Mouse (Mus musculus) midbrain, postnatal 0 days (tissue): Measurements from ENCODE around the gene Adgra3. TPM values are rescaled to one million over a fixed set of nuclear protein-coding genes. Genes with fewer than 3 reads are reported as not detected.

Experiments used
- ATAC-seq: fragments of 200-750 bp; cut with Nextera tagmentation; 2 replicates; pipeline ENCODE4 v1.8.0; 2017; ENCODE audit warnings: moderate number of reproducible peaks, mild to moderate bottlenecking, moderate TSS enrichment, moderate library complexity; ENCODE audit not compliant: low FRiP score
- DNase-seq: peaks from one replicate; pipeline ENCODE4 v3.0.0-alpha.2; 2015; ENCODE audit warnings: low spot score
- H3K27ac ChIP-seq: fragments of 300-500 bp; sonication (generic); 2 replicates; pipeline ENCODE4 v1.5.1; 2014; ENCODE audit warnings: low read depth, mild to moderate bottlenecking, low read length, mixed read lengths
- H3K27me3 ChIP-seq: fragments of 300-500 bp; sonication (generic); 2 replicates; pipeline ENCODE4 v1.6.1; 2014; ENCODE audit warnings: low read length, control low read depth, mixed read lengths; ENCODE audit not compliant: insufficient read depth
- H3K36me3 ChIP-seq: fragments of 300-500 bp; sonication (generic); 2 replicates; pipeline ENCODE4 v1.6.1; 2014; ENCODE audit warnings: low read length, control low read depth, mixed read lengths; ENCODE audit not compliant: insufficient read depth
- H3K4me1 ChIP-seq: fragments of 300-500 bp; sonication (generic); 2 replicates; pipeline ENCODE4 v1.6.1; 2014; ENCODE audit warnings: mild to moderate bottlenecking, control low read depth, antibody characterized with exemption, low read length, mixed read lengths; ENCODE audit not compliant: insufficient read depth
- H3K4me2 ChIP-seq: fragments of 300-500 bp; sonication (generic); 2 replicates; pipeline ENCODE4 v1.6.1; 2014; ENCODE audit warnings: low read depth, mild to moderate bottlenecking, low read length, mixed read lengths; ENCODE audit not compliant: poor library complexity, severe bottlenecking
- H3K4me3 ChIP-seq: fragments of 300-500 bp; sonication (generic); 2 replicates; pipeline ENCODE4 v1.5.1; 2014; ENCODE audit warnings: low read depth, mild to moderate bottlenecking, low read length, moderate library complexity
- H3K9ac ChIP-seq: fragments of 300-500 bp; sonication (generic); replicated peaks from 2 replicates; pipeline ENCODE4 v1.6.1; 2014; ENCODE audit warnings: mild to moderate bottlenecking, low read length, moderate library complexity, mixed read lengths; ENCODE audit not compliant: poor library complexity, severe bottlenecking
- H3K9me3 ChIP-seq: fragments of 300-500 bp; sonication (generic); 2 replicates; pipeline ENCODE4 v1.6.1; 2016; ENCODE audit warnings: low read length, control low read depth
- CTCF ChIP-seq: IDR thresholded peaks from 2 replicates; pipeline ENCODE4 v1.5.1; 2016; ENCODE audit warnings: antibody characterized with exemption, mild to moderate bottlenecking
- WGBS: fragments of 180-500 bp; shearing (Covaris S2); extraction: QIAGEN DNeasy Blood & Tissue Kit; methylation state at CpG from one replicate; pipeline ENCODE4 v1.1.7; 2014; 5-methylcytosine and 5-hydroxymethylcytosine counted together
- polyA plus RNA-seq: library from polyadenylated mRNA; unstranded; fragments of >200 nt; fragmentation: Nextera tagmentation; extraction: Ambion mirVana; gene quantifications from 2 replicates; pipeline ENCODE4 v1.2.1, GENCODE M21; 2015
- total RNA-seq: library from RNA; depleted of rRNA; stranded (reverse); fragments of >200 nt; gene quantifications from 2 replicates; pipeline ENCODE4 v1.2.3, GENCODE M21; 2014

Adgra3 gene
- total and polyA plus RNA-seq, 2 experiments from 2014 or later = 8.1 to 37.5 TPM

- no peaks in the 10 kb centered on the region for H3K9me3 ChIP-seq
- H3K4me3 ChIP-seq = no peak overlapping the region
- 0 out of 2 replicates have a peak, but pooled peaks have one; percentile 38 for ATAC-seq
- 61% methylated on average over 9 of the region's 9 CpGs for WGBS
- no peaks in the 10 kb centered on the region for H3K4me1 ChIP-seq
- H3K4me2 ChIP-seq = no peak overlapping the region
- DNase-seq = no peak
- no peak for TF ChIP-seq CTCF
- H3K36me3 ChIP-seq = no peaks in the 10 kb centered on the region
- H3K27ac ChIP-seq = no peak overlapping the region
- no peak overlapping the region for H3K9ac ChIP-seq
- H3K27me3 ChIP-seq = no peaks in the 10 kb centered on the region
Observed at GRCm38 (mm10) chr5:49999764-50000163, 59.0 kb downstream of the Adgra3 start.

GRCm38 (mm10) chr5:49997019-49997418 lies 61.8 kb downstream of the Adgra3 start:
- no peak overlapping the region for H3K4me3 ChIP-seq
- H3K27ac ChIP-seq = no peak overlapping the region
- DNase-seq = no peak
- ATAC-seq = no peak
- H3K9ac ChIP-seq = no peak overlapping the region
- no peak for TF ChIP-seq CTCF
- H3K36me3 ChIP-seq = no peaks in the 10 kb centered on the region
- WGBS = 70% methylated on average over 6 of the region's 6 CpGs
- H3K4me1 ChIP-seq = no peaks in the 10 kb centered on the region
- H3K9me3 ChIP-seq = no peaks in the 10 kb centered on the region
- no peak overlapping the region for H3K4me2 ChIP-seq
- no peaks in the 10 kb centered on the region for H3K27me3 ChIP-seq

- no peak overlapping the region for H3K27ac ChIP-seq
Observed at GRCm38 (mm10) chr5:49996457-49996856, 62.3 kb downstream of the Adgra3 start.

GRCm38 (mm10) chr5:49990737-49991323 lies 68.0 kb downstream of the Adgra3 start:
- Histone ChIP-seq H3K9ac (no peak overlapping the region), H3K4me3 (no peak overlapping the region), H3K36me3 (no peaks in the 10 kb centered on the region), H3K9me3 (no peaks in the 10 kb centered on the region), H3K4me1 (no peaks in the 10 kb centered on the region), H3K4me2 (no peak overlapping the region), H3K27ac (no peak overlapping the region), H3K27me3 (no peaks in the 10 kb centered on the region)
- ATAC-seq (no peak), DNase-seq (no peak)
- 85% methylated on average over 8 of the region's 8 CpGs for WGBS
- TF ChIP-seq CTCF = no peak

More at GRCm38 (mm10) chr5:49996457-49996856, 62.3 kb downstream of the Adgra3 start:
- no peaks in the 10 kb centered on the region for H3K36me3 ChIP-seq
- WGBS = 65% methylated on average over 11 of the region's 11 CpGs
- H3K4me1 ChIP-seq = no peaks in the 10 kb centered on the region
- H3K27me3 ChIP-seq = no peaks in the 10 kb centered on the region
- H3K9ac ChIP-seq = no peak overlapping the region
- TF ChIP-seq CTCF = no peak
- no peak overlapping the region for H3K4me2 ChIP-seq
- H3K4me3 ChIP-seq = no peak overlapping the region
- H3K9me3 ChIP-seq = no peaks in the 10 kb centered on the region
- no peak for ATAC-seq
- no peak for DNase-seq

- 46% methylated on average over 10 of the region's 10 CpGs for WGBS
Observed at GRCm38 (mm10) chr5:49988015-49988798, 70.6 kb downstream of the Adgra3 start.

GRCm38 (mm10) chr5:49980727-49981126 lies 78.1 kb downstream of the Adgra3 start:
- DNase-seq (no peak), ATAC-seq (no peak)
- Histone ChIP-seq H3K27me3 (no peaks in the 10 kb centered on the region), H3K4me3 (no peak overlapping the region), H3K36me3 (no peaks in the 10 kb centered on the region), H3K27ac (no peak overlapping the region), H3K4me1 (no peaks in the 10 kb centered on the region), H3K4me2 (no peak overlapping the region), H3K9me3 (no peaks in the 10 kb centered on the region), H3K9ac (no peak overlapping the region)
- WGBS = 69% methylated on average over 5 of the region's 5 CpGs
- no peak for TF ChIP-seq CTCF

More at GRCm38 (mm10) chr5:49988015-49988798, 70.6 kb downstream of the Adgra3 start:
- H3K9ac ChIP-seq = no peak overlapping the region
- no peaks in the 10 kb centered on the region for H3K9me3 ChIP-seq
- H3K36me3 ChIP-seq = no peaks in the 10 kb centered on the region
- DNase-seq (no peak), ATAC-seq (no peak)
- no peak overlapping the region for H3K27ac ChIP-seq
- H3K27me3 ChIP-seq = no peaks in the 10 kb centered on the region
- no peak overlapping the region for H3K4me3 ChIP-seq
- no peak for TF ChIP-seq CTCF
- no peaks in the 10 kb centered on the region for H3K4me1 ChIP-seq
- no peak overlapping the region for H3K4me2 ChIP-seq
